Mouse (Mus musculus): ENCODE measurements around the gene Sema3f. TPM values are rescaled to one million over a fixed set of nuclear protein-coding genes. Genes with fewer than 3 reads are reported as not detected.

Gene Sema3f
- total RNA-seq (2015; ENCODE audit: low replicate concordance): not detected in 2 replicates
- total RNA-seq (2017; ENCODE audit: low replicate concordance): not detected in 2 replicates

DNA sequence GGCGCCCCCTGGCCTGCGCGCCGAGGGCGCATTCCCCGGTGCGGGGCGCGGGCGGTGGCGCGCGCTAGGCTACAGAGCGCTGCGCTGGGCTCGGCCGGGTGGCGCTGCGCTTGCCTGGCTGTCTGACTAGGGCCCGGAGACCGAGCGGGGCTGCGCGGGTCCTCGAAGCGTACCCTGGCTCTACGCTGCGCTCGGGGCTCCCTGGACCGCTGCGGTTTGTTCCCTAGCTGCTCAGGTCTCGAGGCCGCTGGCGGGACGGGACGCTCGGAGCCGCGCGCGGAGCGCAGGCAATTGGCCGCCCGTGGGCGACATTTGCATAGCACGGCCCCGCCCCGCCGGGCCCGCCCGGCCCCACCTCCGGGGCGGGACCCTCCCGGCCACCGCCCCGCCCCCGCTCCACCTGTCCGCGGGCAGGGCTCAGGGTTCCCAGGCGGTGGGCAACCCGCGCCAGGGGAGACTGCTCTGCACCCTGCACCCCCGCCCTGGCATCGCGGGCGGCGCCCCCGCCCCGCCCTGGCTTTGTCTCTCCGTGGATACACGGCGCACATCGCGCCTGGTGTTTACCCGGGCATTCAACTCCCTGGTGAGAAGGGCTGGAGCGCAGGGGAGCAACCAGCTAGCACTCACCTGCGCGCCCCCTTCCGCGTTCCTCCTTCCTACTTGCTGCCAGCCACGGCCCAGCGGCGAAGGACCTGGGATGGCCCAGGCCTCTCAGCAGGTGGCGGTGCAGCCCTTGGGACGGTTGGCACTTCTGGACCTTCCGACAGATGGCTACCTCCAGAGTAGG lies at the start of gene Sema3f:
Sema3f (minus strand) TSS at position 779 of the 787 bp plus-strand sequence.
- peak; percentile 55 for ATAC-seq (replicated peaks; ENCODE audit: low FRiP score, poor library complexity, severe bottlenecking)

DNA sequence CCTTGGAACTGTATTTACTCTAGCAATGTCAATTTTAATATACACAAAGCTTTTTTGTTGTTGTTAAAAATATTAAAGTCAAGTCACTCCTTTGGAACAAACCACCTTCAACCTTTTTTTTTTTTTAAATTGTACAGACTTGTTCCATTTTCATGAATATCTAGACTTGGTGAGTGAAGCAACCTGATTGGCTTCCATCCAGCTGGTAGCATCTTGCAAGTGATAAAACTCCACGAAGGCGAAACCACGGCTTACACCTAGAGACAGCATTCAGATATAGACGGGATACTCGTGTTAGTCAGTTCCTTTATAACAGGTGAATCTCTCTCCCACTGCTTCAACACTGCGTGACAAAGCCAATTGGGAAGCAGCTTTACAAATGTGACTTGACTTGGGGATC lies 49.3 kb upstream of the Sema3f start:
- ATAC-seq (replicated peaks; ENCODE audit: low FRiP score, poor library complexity, severe bottlenecking): no peak

DNA sequence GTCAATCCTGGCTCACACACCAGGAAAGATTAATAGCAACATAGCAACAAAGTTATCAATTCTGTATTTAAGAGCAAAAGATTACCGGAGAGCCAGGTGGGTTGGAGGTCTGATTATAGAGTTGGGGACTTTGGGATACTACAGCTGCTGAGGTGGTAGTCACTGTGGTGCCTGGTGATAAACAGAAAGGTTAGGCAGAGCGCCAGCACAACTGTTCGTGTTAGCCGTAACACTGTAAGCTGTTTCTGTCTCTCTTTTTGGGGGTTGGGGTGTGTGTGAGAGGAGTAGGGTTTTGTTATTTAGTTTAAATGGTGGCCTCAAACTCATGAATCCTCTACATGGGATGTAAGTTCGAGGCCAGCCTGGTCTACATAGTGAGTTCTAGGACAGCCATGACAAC lies 40.1 kb upstream of the Sema3f start:
- ATAC-seq (replicated peaks; ENCODE audit: low FRiP score, poor library complexity, severe bottlenecking): no peak

DNA sequence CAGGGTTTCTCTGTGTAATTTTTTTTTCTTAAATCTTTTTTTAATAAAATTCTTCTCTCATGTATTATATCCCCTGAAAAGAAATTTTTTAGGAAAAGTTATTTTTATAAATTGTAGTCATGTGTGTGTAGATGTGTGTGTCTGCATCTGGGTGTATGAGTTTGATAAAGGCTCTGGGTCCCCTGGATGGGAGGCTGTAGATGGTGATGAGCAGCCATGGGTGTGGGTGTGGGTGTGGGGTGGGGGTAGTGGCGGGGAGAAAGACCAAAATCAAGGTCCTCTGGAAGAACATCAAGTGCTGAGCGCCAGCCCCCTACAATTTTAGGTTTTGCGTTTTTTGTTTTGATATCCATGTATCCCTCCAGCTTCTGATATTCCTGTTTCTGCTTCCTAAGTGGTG lies 37.8 kb upstream of the Sema3f start:
- ATAC-seq (replicated peaks; ENCODE audit: low FRiP score, poor library complexity, severe bottlenecking): no peak

DNA sequence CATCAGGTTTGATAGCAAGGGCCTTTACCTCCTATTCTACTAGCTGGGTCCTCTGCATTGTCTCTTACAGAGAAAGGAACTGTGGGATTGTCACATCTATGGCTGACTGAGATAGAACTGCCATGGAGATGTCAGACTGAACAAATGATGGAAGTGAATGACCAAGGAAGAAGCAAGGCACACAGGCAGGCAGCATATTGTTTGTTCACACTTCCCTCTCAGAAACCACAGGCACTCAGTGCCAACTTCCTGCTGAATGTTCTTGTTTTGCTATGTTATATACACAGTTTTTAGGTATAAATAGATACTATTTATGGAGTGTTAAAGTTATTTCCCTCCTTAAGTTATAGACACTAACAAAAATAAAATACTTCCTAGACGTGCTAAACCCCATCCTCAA lies 37.0 kb upstream of the Sema3f start:
- ATAC-seq (replicated peaks; ENCODE audit: low FRiP score, poor library complexity, severe bottlenecking): no peak

DNA sequence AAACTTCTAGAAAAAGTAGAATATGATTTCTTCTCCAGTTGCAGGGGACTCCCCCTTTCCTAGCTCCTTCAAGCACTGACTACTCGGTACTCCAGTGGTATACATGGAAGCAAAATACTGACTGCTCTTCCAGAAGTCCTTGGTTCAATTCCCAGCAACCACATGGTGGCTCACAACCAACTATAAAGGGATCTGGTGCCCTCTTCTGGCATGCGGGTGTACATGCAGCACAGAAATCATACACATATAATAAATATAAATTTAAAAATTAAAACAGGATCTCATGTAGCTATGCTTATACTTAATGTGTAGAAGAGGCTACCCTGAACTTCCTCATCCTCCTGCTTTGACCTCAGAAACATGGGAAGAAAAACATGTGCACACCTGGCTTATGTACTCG lies 36.4 kb upstream of the Sema3f start:
- no peak for ATAC-seq (replicated peaks; ENCODE audit: low FRiP score, poor library complexity, severe bottlenecking)

DNA sequence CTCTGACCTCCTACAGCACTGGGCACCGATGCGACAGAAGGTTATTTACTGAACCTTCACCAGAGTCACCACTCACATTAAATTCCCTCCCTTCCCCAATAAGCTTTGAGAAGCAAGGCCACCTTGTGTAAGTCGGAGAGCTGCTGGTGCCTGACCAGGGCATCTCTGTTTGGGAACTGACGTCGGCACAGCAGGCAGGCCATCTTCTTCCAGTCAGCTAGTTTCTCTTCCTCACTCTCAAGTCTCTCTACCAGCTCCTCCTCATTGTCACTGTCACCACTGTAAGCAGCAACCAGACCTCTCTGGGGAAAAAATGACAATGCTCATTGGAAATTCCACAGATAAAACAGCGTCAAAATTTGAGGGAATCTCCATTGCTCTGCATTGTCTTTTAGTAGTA lies 33.8 kb upstream of the Sema3f start:
- ATAC-seq (replicated peaks; ENCODE audit: low FRiP score, poor library complexity, severe bottlenecking): no peak

DNA sequence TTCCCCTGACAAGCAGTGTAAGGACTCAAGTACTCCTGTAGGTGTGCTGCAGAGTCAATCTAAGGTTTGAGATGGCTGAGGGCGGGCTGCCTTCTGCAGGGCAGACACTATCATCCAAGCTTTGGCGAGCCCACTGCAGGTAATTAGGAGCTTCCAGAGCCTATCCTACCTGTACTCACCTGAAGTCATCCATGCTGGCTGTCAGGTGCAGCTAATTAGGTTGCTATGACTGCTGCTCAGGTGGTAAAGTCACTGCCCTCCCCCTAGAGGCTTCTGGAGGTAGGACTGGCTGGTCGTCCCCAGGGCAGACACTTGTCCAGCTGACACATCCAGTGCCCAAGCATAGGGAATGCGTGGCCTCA lies 28.5 kb upstream of the Sema3f start:
- ATAC-seq (replicated peaks; ENCODE audit: low FRiP score, poor library complexity, severe bottlenecking): peak; percentile 72

DNA sequence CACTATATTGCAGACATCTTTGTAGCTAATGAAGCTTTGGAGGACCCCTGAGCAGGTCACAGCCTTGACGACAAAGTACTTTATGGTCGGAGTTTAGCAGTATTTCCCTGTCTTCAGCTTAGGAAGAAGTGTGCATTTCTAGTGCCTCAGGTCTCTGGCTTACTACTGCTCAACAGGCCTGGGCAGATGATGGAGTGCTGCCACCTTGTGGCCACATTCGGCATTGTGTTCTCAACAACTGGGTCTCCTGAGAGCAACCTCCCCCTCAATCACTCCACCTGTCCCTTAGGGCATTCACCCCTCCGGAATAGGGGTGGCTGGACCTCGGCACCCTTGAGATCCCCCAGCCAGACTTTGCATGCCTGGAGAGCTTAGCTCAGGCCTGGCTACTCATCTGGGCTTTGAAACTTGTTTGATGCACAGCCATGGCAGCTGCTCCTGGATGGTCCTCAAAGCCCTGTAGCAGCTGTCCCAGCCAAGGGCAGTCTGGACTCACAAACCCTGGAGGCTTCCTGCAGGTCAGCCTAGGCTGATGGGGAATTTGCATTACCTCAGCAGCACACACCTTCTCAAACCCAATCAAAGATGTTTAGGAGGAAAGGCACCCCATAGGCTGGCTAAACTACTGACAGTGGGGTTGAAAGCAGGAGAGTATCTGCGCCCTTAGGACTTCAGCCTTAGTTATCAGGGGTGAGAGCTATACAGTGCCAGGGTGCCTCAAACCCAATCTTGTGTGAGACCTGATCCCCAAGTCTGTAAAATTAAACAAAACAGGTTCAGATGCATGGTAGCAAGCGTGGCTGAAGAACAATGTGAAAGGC lies 28.0 kb upstream of the Sema3f start:
- ATAC-seq (replicated peaks; ENCODE audit: low FRiP score, poor library complexity, severe bottlenecking): peak; percentile 73

DNA sequence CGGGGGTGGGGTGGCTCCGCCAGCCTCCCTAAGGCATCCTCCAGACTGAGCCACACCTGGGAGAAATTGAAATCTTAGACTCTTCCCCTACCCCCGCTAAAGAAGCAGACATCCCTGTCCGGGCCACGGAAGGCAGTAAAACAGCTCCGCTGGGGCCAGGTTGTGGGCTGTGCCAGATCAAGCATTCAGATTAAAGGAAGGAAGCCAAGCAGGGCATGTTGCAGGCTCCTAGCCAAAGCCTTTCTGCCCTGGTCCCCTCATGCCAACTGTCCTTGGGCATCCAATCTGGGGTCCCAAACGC lies 25.9 kb upstream of the Sema3f start:
- ATAC-seq (replicated peaks; ENCODE audit: low FRiP score, poor library complexity, severe bottlenecking): no peak

DNA sequence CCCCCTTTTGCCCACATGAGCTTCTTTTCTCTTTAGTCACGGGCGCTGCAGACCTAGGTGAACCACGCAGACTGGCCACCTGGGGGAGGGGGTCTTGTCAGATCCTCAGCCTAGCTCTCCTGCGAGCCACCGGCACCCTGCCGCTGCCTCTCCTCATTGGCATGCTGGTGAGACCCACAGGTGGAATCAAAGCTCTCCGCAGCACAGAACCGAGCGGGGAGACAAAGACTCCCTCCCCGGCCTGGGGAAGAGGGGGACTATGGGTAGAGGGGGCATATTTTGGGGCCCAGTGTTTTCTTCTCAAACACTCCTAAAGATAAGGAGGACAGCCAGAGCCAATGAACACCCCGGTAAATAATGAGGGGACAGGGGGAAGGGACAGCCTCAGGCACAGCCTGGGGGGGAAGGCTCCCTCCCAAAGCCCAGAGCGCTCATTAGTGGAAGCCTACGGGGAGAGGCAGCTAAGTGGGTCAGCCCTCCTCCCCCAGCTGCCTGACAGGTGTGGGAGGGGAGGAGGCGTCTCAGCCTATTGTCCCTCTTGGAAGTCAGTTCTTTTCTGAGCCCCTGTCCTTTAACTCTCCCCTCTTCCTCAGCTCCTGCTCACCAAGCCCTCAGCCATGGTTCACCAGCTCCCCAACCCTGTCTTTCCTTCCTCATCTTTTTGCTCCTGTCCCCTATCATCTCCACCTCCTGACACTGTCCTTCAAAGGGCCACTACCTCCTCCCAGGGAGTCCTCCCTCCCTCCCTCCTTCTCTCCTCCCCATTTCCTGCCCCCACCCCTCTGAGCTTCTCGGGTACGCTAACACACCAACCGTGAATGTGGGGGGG lies 25.3 kb upstream of the Sema3f start:
- no peak for ATAC-seq (replicated peaks; ENCODE audit: low FRiP score, poor library complexity, severe bottlenecking)

DNA sequence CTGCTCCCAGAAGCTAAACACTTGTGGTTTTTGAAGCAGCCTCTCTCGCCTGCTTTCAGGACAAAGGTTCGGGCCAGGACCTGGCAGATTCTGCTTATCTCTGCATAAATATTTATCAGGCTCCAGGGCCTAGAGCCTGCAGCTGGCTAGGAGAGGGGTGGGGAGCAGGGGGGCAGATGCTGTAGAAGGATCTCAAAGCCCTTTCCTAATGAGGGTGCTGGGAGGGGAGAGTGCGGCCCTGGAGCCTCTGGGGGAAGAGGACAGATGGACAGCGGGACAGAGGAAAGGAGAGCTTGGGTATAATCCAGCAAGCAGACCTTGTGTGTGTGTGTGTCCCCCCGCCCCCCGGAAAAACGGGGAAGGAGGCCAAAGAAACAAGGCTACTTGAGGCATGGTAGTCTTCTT lies 24.3 kb upstream of the Sema3f start:
- no peak for ATAC-seq (replicated peaks; ENCODE audit: low FRiP score, poor library complexity, severe bottlenecking)

DNA sequence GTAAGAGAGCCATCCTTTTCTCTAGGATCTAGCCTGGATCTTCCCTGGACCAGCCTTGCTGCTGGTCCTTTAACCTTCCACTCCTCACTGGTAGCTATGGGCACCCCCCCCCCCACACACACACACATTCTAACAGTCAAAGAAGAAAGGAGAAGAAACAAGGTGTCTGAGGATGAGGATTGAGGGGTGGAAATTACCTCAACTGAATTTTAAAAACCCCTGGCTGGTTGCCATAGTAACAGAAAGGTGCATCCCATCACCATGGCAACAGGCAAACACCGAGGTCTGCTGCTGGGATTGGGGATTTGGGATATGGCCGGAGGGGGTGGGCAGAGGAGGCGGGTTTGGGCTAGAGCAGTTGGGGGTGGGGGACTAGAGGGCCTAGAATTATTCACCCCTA lies 19.4 kb upstream of the Sema3f start:
- no peak for ATAC-seq (replicated peaks; ENCODE audit: low FRiP score, poor library complexity, severe bottlenecking)

DNA sequence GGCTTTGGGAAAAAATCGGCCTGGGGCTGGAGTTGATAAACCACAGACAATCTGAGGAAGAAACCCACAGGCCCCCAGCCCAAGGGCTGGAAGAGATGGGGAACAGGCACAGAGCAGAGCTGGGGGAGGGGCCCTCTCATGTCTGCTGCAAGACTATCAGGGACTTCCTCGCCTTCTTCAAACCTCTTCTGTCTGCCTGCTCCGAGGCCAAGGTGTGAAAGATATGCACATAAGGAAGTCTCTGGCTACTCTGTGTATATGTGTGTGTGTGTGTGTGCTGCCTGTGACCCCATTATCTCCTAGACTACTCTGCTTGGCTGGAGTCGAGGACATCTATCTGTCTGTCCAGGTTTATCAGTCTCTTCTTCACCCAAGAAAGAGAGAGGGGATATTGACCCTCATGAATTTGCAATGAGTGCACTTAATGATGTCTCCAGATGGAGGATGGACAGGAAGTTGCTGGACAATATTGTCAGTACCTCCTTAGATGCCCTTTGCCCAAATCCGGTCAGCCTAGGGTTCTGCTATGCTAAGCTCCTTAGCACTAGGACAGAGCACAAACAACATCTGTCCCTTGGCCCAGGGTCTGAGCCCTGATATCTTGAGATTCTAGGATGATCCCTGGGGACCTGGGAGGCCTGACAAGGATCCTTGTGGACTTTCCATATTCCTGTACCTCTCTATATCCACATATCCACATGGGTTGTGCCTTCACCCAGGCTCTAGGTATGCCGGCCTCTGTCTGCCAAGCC lies 18.8 kb upstream of the Sema3f start:
- ATAC-seq (replicated peaks; ENCODE audit: low FRiP score, poor library complexity, severe bottlenecking): no peak

DNA sequence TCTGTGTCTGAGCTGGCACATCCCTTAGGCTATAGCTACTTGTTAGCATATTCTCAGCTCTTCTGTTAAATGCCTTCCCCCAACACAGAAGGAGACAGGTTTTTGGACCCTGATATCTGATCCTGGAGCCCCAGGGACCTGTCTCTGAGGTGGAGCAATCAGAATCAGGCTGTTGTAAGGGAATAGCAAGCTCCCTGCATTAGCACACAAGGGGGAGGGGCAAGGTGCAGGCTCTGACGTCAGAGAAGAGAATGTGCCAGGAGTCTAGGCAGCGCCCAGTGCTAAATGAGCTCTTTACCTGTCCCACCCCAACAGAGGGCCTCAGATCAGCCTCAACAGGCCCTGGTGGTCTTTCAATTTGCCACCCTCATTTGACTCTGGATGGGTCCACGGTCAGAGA lies 16.8 kb upstream of the Sema3f start:
- ATAC-seq (replicated peaks; ENCODE audit: low FRiP score, poor library complexity, severe bottlenecking): no peak

DNA sequence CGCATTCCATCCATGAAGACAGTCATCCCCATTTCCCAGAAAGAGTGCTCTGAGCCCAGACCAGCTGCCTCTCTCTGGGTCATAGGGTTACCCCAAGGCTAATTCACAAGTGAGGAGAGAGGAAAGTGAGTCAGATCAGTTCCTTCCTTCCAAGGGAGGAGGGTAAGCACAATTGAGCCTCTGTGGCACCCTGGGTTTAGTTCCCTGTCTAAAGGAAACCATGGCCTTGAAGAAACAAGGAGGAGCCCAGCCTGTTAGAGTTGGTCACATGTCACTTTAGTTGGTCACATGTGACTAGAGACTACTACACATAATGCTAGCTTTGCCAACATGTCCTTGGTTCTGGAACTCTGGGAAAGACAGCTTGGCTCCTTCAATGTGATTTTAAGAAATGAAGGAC lies 14.5 kb upstream of the Sema3f start:
- no peak for ATAC-seq (replicated peaks; ENCODE audit: low FRiP score, poor library complexity, severe bottlenecking)

DNA sequence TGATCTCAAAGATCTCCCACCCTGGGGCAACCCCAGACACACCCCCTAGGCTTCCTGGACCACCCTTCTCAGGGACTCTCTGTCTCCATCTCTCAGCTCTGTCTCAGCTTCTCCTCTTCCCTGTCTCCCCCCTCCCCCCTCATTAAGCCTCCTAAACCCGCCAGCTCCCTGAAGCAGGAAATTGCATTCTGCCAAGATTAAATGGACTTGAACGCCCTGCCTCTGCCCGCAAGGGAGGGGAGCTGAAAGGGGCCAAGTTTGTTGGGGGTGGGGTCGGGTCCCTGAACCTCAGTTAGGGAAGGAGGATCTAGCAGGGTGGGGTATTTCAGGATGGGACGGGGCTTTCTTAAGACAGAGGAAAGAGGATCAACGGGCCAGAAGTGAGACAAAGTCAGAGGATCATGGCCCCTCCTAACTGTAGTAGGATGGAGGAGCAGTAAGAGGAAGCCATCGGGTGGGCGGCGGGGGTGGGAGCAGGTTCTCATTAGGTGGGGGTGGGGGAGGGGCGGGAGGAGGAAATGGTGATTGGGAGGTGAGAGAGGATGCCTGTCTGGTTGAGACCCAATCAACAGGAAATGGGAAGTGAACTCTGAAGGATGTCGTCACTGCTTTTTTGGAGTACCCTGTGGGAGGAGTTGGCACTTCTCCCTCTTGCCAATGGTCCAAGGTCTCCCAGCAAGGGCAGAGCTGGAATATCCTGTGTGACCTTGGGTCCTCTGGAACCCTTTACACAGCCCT lies 13.7 kb upstream of the Sema3f start:
- ATAC-seq (replicated peaks; ENCODE audit: low FRiP score, poor library complexity, severe bottlenecking): no peak

DNA sequence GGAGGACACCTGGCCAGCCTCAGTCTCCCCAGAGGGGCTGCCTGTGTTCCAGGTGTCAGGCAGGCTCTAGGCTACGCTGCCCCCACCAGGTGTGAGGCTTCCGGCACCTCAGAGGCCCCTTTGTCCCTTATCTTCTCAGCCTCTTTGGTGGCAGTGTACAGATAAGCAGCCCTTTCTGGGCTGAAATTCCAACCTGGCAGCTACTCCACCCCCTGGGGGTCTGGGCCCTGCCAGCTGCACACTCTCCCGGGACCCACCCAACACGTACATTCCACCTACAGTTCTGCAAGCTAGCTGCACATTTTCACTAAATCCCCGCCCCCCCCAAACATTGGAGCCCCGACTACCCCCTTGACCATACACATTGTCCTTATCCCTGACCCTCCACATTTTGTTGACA lies 13.0 kb upstream of the Sema3f start:
- ATAC-seq (replicated peaks; ENCODE audit: low FRiP score, poor library complexity, severe bottlenecking): no peak
